Mouse (Mus musculus): ENCODE data around the gene Rxrg. TPM values are rescaled to one million over a fixed set of nuclear protein-coding genes. Genes with fewer than 3 reads are reported as not detected.

Gene Rxrg
- polyA plus RNA-seq, 1 experiment from 2014 or later, result 0.19 TPM

- H3K4me3 ChIP-seq (ENCODE audit: low read depth, low read length), result no peak overlapping the region
- no peaks in the 10 kb centered on the region for H3K36me3 ChIP-seq (replicated peaks; ENCODE audit: insufficient read depth, low read length)
- H3K9ac ChIP-seq (replicated peaks), result no peak overlapping the region
- no peak overlapping the region for H3K27ac ChIP-seq (ENCODE audit: low read depth)
- WGBS (ENCODE audit: insufficient replicate concordance), result 64% methylated on average over 6 of the region's 6 CpGs
- no peak overlapping the region for H3K4me2 ChIP-seq (ENCODE audit: low read depth, low read length)
- ATAC-seq, result no peak
- no peak for TF ChIP-seq CTCF (IDR thresholded peaks at IDR 0.05; ENCODE audit: low read depth)
- no peak for TF ChIP-seq EP300 (IDR thresholded peaks at IDR 0.05; ENCODE audit: low read depth)
- H3K9me3 ChIP-seq (ENCODE audit: low read length), result no peaks in the 10 kb centered on the region
- no peaks in the 10 kb centered on the region for H3K4me1 ChIP-seq (ENCODE audit: insufficient read depth)
- H3K27me3 ChIP-seq (ENCODE audit: insufficient read depth, low read length), result no peaks in the 10 kb centered on the region
- DNase-seq, result no peak
Measured at GRCm38 (mm10) chr1:167583195-167583594, 15.0 kb upstream of the Rxrg start.

- no peak for DNase-seq
- H3K4me2 ChIP-seq (ENCODE audit: low read depth, low read length), result no peak overlapping the region
- TF ChIP-seq CTCF (IDR thresholded peaks at IDR 0.05; ENCODE audit: low read depth) (no peak), EP300 (IDR thresholded peaks at IDR 0.05; ENCODE audit: low read depth) (no peak)
Measured at GRCm38 (mm10) chr1:167583888-167584287, 14.3 kb upstream of the Rxrg start.

GRCm38 (mm10) chr1:167588747-167589558 lies 9.2 kb upstream of the Rxrg start:
- DNase-seq (no peak), ATAC-seq (no peak)
- no peak overlapping the region for H3K4me2 ChIP-seq (ENCODE audit: low read depth, low read length)
- no peaks in the 10 kb centered on the region for H3K4me1 ChIP-seq (ENCODE audit: insufficient read depth)
- no peaks in the 10 kb centered on the region for H3K36me3 ChIP-seq (replicated peaks; ENCODE audit: insufficient read depth, low read length)
- 77% methylated on average over 16 of the region's 16 CpGs for WGBS (ENCODE audit: insufficient replicate concordance)
- H3K27me3 ChIP-seq (ENCODE audit: insufficient read depth, low read length), result no peaks in the 10 kb centered on the region
- no peak overlapping the region for H3K9ac ChIP-seq (replicated peaks)
- no peak overlapping the region for H3K4me3 ChIP-seq (ENCODE audit: low read depth, low read length)
- TF ChIP-seq CTCF (IDR thresholded peaks at IDR 0.05; ENCODE audit: low read depth) (no peak), EP300 (IDR thresholded peaks at IDR 0.05; ENCODE audit: low read depth) (no peak)
- no peak overlapping the region for H3K27ac ChIP-seq (ENCODE audit: low read depth)
- no peaks in the 10 kb centered on the region for H3K9me3 ChIP-seq (ENCODE audit: low read length)

More at GRCm38 (mm10) chr1:167583888-167584287, 14.3 kb upstream of the Rxrg start:
- H3K4me3 ChIP-seq (ENCODE audit: low read depth, low read length), result no peak overlapping the region
- H3K27ac ChIP-seq (ENCODE audit: low read depth), result no peak overlapping the region
- no peaks in the 10 kb centered on the region for H3K27me3 ChIP-seq (ENCODE audit: insufficient read depth, low read length)
- WGBS (ENCODE audit: insufficient replicate concordance), result 54% methylated on average over 12 of the region's 12 CpGs
- H3K36me3 ChIP-seq (replicated peaks; ENCODE audit: insufficient read depth, low read length), result no peaks in the 10 kb centered on the region
- no peak overlapping the region for H3K9ac ChIP-seq (replicated peaks)
- no peak for ATAC-seq
- no peaks in the 10 kb centered on the region for H3K4me1 ChIP-seq (ENCODE audit: insufficient read depth)
- no peaks in the 10 kb centered on the region for H3K9me3 ChIP-seq (ENCODE audit: low read length)

- Histone ChIP-seq H3K4me3 (ENCODE audit: low read depth, low read length) (no peak overlapping the region), H3K27ac (ENCODE audit: low read depth) (no peak overlapping the region), H3K9ac (replicated peaks) (no peak overlapping the region), H3K9me3 (ENCODE audit: low read length) (no peaks in the 10 kb centered on the region), H3K4me2 (ENCODE audit: low read depth, low read length) (no peak overlapping the region), H3K27me3 (ENCODE audit: insufficient read depth, low read length) (peaks cover 4% of the 10 kb centered on the region), H3K4me1 (ENCODE audit: insufficient read depth) (no peaks in the 10 kb centered on the region), H3K36me3 (replicated peaks; ENCODE audit: insufficient read depth, low read length) (no peaks in the 10 kb centered on the region)
- DNase-seq, result no peak
- ATAC-seq, result no peak
- TF ChIP-seq EP300 (IDR thresholded peaks at IDR 0.05; ENCODE audit: low read depth) (no peak), CTCF (IDR thresholded peaks at IDR 0.05; ENCODE audit: low read depth) (no peak)
- WGBS (ENCODE audit: insufficient replicate concordance), result 70% methylated on average over 8 of the region's 8 CpGs
Measured at GRCm38 (mm10) chr1:167592175-167592574, 6.0 kb upstream of the Rxrg start.

GRCm38 (mm10) chr1:167599211-167599735 lies 1.1 kb downstream of the Rxrg start:
- no peak for ATAC-seq
- Histone ChIP-seq H3K27me3 (ENCODE audit: insufficient read depth, low read length) (peaks cover 29% of the 10 kb centered on the region), H3K9me3 (ENCODE audit: low read length) (no peaks in the 10 kb centered on the region), H3K36me3 (replicated peaks; ENCODE audit: insufficient read depth, low read length) (no peaks in the 10 kb centered on the region), H3K4me3 (ENCODE audit: low read depth, low read length) (no peak overlapping the region), H3K9ac (replicated peaks) (no peak overlapping the region), H3K27ac (ENCODE audit: low read depth) (no peak overlapping the region), H3K4me2 (ENCODE audit: low read depth, low read length) (no peak overlapping the region), H3K4me1 (ENCODE audit: insufficient read depth) (no peaks in the 10 kb centered on the region; the same call in 1 of the 2 replicates)
- WGBS (ENCODE audit: insufficient replicate concordance), result 20% methylated on average over 7 of the region's 7 CpGs
- no peak for TF ChIP-seq EP300 (IDR thresholded peaks at IDR 0.05; ENCODE audit: low read depth)
- no peak for TF ChIP-seq CTCF (IDR thresholded peaks at IDR 0.05; ENCODE audit: low read depth)
- no peak for DNase-seq

GRCm38 (mm10) chr1:167608201-167608741 lies 10.1 kb downstream of the Rxrg start:
- 48% methylated on average over 9 of the region's 9 CpGs for WGBS (ENCODE audit: insufficient replicate concordance)
- Histone ChIP-seq H3K4me3 (ENCODE audit: low read depth, low read length) (no peak overlapping the region), H3K27me3 (ENCODE audit: insufficient read depth, low read length) (no peaks in the 10 kb centered on the region), H3K9me3 (ENCODE audit: low read length) (no peaks in the 10 kb centered on the region), H3K27ac (ENCODE audit: low read depth) (no peak overlapping the region), H3K9ac (replicated peaks) (no peak overlapping the region), H3K4me1 (ENCODE audit: insufficient read depth) (no peaks in the 10 kb centered on the region), H3K4me2 (ENCODE audit: low read depth, low read length) (no peak overlapping the region), H3K36me3 (replicated peaks; ENCODE audit: insufficient read depth, low read length) (no peaks in the 10 kb centered on the region)
- DNase-seq (no peak), ATAC-seq (no peak)
- no peak for TF ChIP-seq CTCF (IDR thresholded peaks at IDR 0.05; ENCODE audit: low read depth)
- TF ChIP-seq EP300 (IDR thresholded peaks at IDR 0.05; ENCODE audit: low read depth), result no peak
